Mouse (Mus musculus) spleen, postnatal 10 days (tissue): ENCODE measurements around the gene Etnk2.

Experiments used
- DNase-seq, 2 experiments: peaks; one replicate each; pipeline ENCODE4 v3.0.0; 2021 to 2022; ENCODE audit warnings: low spot score in 2 of 2

Gene Etnk2

GRCm38 (mm10) chr1:133351762-133352161 is 11.6 kb upstream of the Etnk2 start:
- no peak for DNase-seq

- DNase-seq = peak; percentile 62 to 82
Observed at GRCm38 (mm10) chr1:133353371-133353809, 10.0 kb upstream of the Etnk2 start.

GRCm38 (mm10) chr1:133355469-133355868 is 7.9 kb upstream of the Etnk2 start:
- no peak for DNase-seq

GRCm38 (mm10) chr1:133355912-133356311 is 7.5 kb upstream of the Etnk2 start:
- DNase-seq = no peak

GRCm38 (mm10) chr1:133356330-133356729 is 7.0 kb upstream of the Etnk2 start:
- peak in 1 of 2 experiments; percentile 51 for DNase-seq

- no peak for DNase-seq
Observed at GRCm38 (mm10) chr1:133361006-133361405, 2.4 kb upstream of the Etnk2 start.

- DNase-seq = no peak
Observed at GRCm38 (mm10) chr1:133362103-133362502, 1.3 kb upstream of the Etnk2 start.

- DNase-seq = no peak
Observed at GRCm38 (mm10) chr1:133364022-133364630, 754 bp downstream of the Etnk2 start.

GRCm38 (mm10) chr1:133364890-133365289 is 1.5 kb downstream of the Etnk2 start:
- DNase-seq = no peak

GRCm38 (mm10) chr1:133366951-133367605 is 3.7 kb downstream of the Etnk2 start:
- no peak for DNase-seq

- DNase-seq = no peak
Observed at GRCm38 (mm10) chr1:133367606-133368488, 4.5 kb downstream of the Etnk2 start.

GRCm38 (mm10) chr1:133368644-133369043 is 5.3 kb downstream of the Etnk2 start:
- DNase-seq = no peak

- DNase-seq = no peak
Observed at GRCm38 (mm10) chr1:133370352-133370751, 7.0 kb downstream of the Etnk2 start.

GRCm38 (mm10) chr1:133371431-133371830 is 8.1 kb downstream of the Etnk2 start:
- no peak for DNase-seq

GRCm38 (mm10) chr1:133372113-133372512 is 8.7 kb downstream of the Etnk2 start:
- no peak for DNase-seq

- DNase-seq = no peak
Observed at GRCm38 (mm10) chr1:133375696-133376346, 12.4 kb downstream of the Etnk2 start.

- no peak for DNase-seq
Observed at GRCm38 (mm10) chr1:133377547-133377946, 14.2 kb downstream of the Etnk2 start.

- no peak for DNase-seq
Observed at GRCm38 (mm10) chr1:133379254-133379985, 16.0 kb downstream of the Etnk2 start.

- no peak for DNase-seq
Observed at GRCm38 (mm10) chr1:133379986-133380320, 16.6 kb downstream of the Etnk2 start.

- peak in 1 of 2 experiments; percentile 49 for DNase-seq
Observed at GRCm38 (mm10) chr1:133380347-133381065, 17.1 kb downstream of the Etnk2 start.

GRCm38 (mm10) chr1:133382008-133382407 is 18.6 kb downstream of the Etnk2 start:
- peak in 1 of 2 experiments; percentile 41 for DNase-seq
